Mouse (Mus musculus): ENCODE data around the gene Col1a1. TPM values are rescaled to one million over a fixed set of nuclear protein-coding genes. Genes with fewer than 3 reads are reported as not detected.

The Col1a1 gene
- polyA plus RNA-seq, 1 experiment from 2014 or later = 1,170 TPM

DNA sequence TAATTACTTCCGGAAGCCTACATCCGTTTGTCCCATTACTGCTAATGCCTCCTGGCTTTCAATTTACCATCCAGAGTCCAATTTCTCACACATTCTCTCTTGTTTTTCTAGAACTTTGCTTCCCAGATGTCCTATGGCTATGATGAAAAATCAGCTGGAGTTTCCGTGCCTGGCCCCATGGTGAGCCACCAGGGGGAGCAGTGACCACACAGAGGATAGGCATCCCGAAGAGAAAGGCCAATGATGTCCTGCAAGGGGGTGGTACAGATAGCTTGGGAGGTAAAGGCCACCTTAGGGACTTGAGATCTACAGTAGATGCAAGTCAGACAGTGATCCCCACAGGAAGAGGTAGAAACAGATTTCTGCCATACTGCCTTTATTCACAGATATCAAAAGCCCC is 3.3 kb downstream of the Col1a1 start:
- Histone ChIP-seq H3K4me2 (replicated peaks) (peak overlapping the region; percentile 89), H3K36me3 (peaks cover 62% of the 10 kb centered on the region), H3K27ac (0 out of 2 replicates have a peak overlapping the region, but pooled peaks have one; percentile 3), H3K4me3 (peak overlapping the region; percentile 66), H3K27me3 (peaks cover 3% of the 10 kb centered on the region; the same call in 1 of the 2 replicates), H3K4me1 (peaks cover 50% of the 10 kb centered on the region), H3K9me3 (no peaks in the 10 kb centered on the region), H3K9ac (peak overlapping the region; percentile 50; the same call in 1 of the 2 replicates)
- no peak for ATAC-seq (ENCODE audit: low FRiP score, low read depth)
- WGBS = 12% methylated on average over 4 of the region's 4 CpGs

DNA sequence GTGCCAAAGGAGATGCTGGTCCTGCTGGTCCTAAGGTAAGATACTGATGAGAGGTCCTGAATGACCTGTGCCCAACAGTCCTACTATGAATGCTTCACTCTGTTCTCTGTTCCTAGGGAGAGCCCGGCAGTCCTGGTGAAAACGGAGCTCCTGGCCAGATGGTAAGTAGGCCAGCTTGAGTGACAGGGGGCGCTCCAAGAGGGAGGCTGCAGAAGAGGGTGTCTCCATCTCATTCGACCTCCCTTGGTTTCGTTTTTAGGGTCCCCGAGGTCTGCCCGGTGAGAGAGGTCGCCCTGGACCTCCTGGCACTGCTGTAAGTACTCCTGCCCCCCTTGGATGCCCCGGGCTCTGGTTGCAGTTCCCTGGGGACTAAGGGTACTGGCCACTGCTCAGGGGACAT is 5.1 kb downstream of the Col1a1 start:
- no peaks in the 10 kb centered on the region for H3K9me3 ChIP-seq
- H3K27me3 ChIP-seq = peaks cover 3% of the 10 kb centered on the region; the same call in 1 of the 2 replicates
- H3K4me2 ChIP-seq (replicated peaks) = peak overlapping the region; percentile 89
- peak overlapping the region; percentile 45; the same call in 1 of the 2 replicates for H3K27ac ChIP-seq
- 47% methylated on average over 9 of the region's 9 CpGs for WGBS
- peak overlapping the region; percentile 27; the same call in 1 of the 2 replicates for H3K9ac ChIP-seq
- H3K36me3 ChIP-seq = peaks cover 80% of the 10 kb centered on the region
- ATAC-seq (ENCODE audit: low FRiP score, low read depth) = no peak
- H3K4me3 ChIP-seq = 0 out of 2 replicates have a peak overlapping the region, but pooled peaks have one; percentile 5
- peaks cover 35% of the 10 kb centered on the region for H3K4me1 ChIP-seq

DNA sequence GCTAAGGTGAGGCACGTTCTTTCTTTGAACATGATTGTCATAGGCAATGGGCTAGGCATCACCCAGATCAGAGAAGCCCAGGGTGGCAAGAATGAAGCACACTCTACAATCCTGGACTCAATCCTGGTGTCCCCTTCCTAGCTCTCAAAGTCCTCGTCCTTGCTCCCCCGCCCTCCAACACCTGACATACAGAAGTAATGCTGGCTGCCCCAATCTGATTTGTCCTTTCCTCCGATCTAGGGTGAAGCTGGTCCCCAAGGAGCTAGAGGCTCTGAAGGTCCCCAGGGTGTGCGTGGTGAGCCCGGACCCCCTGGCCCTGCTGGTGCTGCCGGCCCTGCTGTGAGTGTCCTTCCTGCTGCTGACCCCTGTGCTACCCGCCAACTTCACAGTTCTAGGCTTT is 5.8 kb downstream of the Col1a1 start:
- peak overlapping the region; percentile 89 for H3K4me2 ChIP-seq (replicated peaks)
- H3K27ac ChIP-seq = peak overlapping the region; percentile 45; the same call in 1 of the 2 replicates
- peaks cover 31% of the 10 kb centered on the region for H3K4me1 ChIP-seq
- H3K27me3 ChIP-seq = peaks cover 3% of the 10 kb centered on the region; the same call in 1 of the 2 replicates
- H3K4me3 ChIP-seq = no peak overlapping the region
- ATAC-seq (ENCODE audit: low FRiP score, low read depth) = no peak
- H3K36me3 ChIP-seq = peaks cover 87% of the 10 kb centered on the region
- no peaks in the 10 kb centered on the region for H3K9me3 ChIP-seq
- 82% methylated on average over 8 of the region's 8 CpGs for WGBS
- no peak overlapping the region; the same call in 1 of the 2 replicates for H3K9ac ChIP-seq

DNA sequence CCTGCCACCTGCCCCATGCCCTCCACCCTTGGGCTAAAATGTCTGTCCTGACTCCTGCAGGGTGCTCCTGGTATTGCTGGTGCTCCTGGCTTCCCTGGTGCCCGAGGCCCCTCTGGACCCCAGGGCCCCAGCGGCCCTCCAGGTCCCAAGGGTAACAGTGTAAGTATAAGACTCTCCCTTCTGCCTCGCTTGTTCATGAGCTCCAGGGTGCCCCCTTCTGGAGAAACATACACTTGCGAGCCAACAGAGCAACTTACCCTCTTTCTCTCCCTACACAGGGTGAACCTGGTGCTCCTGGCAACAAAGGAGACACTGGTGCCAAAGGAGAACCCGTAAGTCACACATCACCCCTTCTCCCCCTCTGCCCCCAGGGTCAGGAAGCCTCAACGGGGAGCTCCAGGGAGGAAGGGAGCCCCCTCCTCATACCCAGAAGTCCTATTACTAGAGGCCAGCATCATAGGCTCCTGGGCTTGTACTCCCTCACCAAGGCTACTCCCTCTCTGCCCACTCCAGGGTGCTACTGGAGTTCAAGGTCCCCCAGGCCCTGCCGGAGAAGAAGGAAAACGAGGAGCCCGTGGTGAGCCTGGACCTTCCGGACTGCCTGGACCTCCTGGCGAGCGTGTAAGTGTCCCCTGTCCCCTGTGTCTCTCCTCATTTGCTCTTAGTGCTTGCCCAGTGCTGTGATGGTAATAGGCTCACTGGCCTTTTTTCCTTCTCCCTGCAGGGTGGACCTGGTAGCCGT is 6.4 kb downstream of the Col1a1 start:
- Histone ChIP-seq H3K27ac (peak overlapping the region; percentile 58; the same call in 1 of the 2 replicates), H3K4me2 (replicated peaks) (peak overlapping the region; percentile 89), H3K4me1 (peaks cover 31% of the 10 kb centered on the region), H3K4me3 (no peak overlapping the region), H3K9me3 (no peaks in the 10 kb centered on the region), H3K27me3 (peaks cover 3% of the 10 kb centered on the region; the same call in 1 of the 2 replicates), H3K36me3 (peaks cover 93% of the 10 kb centered on the region), H3K9ac (peak overlapping the region; percentile 53)
- whole genome bisulfite sequencing = 53% methylated on average over 13 of the region's 13 CpGs
- ATAC-seq (ENCODE audit: low FRiP score, low read depth) = no peak

DNA sequence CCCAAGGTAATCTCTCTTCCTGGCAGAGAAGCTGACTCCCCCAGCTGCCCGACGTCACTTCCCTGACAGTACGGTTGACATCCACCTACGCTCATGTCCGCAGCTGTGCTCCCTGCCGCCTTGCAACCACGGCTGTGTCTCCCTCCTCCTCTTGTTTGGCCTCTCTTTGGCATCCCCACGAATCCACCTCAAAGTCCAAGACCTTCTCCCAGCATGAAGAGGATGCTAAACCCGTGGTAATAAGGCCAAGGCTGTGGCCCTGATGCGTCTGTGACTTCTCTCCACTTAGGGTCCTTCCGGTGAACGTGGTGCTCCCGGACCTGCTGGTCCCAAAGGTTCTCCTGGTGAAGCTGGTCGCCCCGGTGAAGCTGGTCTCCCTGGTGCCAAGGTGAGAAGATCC is 7.0 kb downstream of the Col1a1 start:
- peak overlapping the region; percentile 53 for H3K9ac ChIP-seq
- 87% methylated on average over 15 of the region's 15 CpGs for WGBS
- H3K27ac ChIP-seq = peak overlapping the region; percentile 58; the same call in 1 of the 2 replicates
- peaks cover 99% of the 10 kb centered on the region for H3K36me3 ChIP-seq
- H3K4me3 ChIP-seq = no peak overlapping the region
- peaks cover 25% of the 10 kb centered on the region for H3K4me1 ChIP-seq
- ATAC-seq (ENCODE audit: low FRiP score, low read depth) = no peak
- H3K4me2 ChIP-seq (replicated peaks) = peak overlapping the region; percentile 7
- peaks cover 3% of the 10 kb centered on the region; the same call in 1 of the 2 replicates for H3K27me3 ChIP-seq
- H3K9me3 ChIP-seq = no peaks in the 10 kb centered on the region

DNA sequence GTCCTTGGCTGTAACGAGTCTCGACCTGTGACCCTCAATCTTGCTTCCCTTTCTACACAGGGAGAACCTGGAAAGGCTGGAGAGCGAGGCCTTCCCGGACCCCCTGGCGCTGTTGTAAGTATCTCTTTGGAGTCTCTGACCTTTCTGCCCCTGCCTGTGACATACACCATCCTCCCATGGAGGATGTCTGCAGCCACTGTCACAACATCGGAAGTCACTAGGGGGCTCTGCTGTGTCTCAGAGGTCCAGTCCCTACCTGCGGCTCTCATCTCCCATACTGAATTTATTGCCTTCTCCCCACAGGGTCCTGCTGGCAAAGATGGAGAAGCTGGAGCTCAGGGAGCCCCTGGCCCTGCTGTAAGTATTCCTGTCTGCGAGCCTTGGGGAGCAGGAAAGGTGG is 8.3 kb downstream of the Col1a1 start:
- Histone ChIP-seq H3K4me3 (no peak overlapping the region), H3K27ac (peak overlapping the region; percentile 69; the same call in 1 of the 2 replicates), H3K9ac (peak overlapping the region; percentile 0; the same call in 1 of the 2 replicates), H3K9me3 (no peaks in the 10 kb centered on the region), H3K36me3 (peaks cover 100% of the 10 kb centered on the region), H3K27me3 (no peaks in the 10 kb centered on the region), H3K4me1 (peaks cover 14% of the 10 kb centered on the region), H3K4me2 (replicated peaks) (0 out of 2 replicates have a peak overlapping the region, but pooled peaks have one; percentile 5)
- 27% methylated on average over 8 of the region's 8 CpGs for WGBS
- no peak for ATAC-seq (ENCODE audit: low FRiP score, low read depth)

DNA sequence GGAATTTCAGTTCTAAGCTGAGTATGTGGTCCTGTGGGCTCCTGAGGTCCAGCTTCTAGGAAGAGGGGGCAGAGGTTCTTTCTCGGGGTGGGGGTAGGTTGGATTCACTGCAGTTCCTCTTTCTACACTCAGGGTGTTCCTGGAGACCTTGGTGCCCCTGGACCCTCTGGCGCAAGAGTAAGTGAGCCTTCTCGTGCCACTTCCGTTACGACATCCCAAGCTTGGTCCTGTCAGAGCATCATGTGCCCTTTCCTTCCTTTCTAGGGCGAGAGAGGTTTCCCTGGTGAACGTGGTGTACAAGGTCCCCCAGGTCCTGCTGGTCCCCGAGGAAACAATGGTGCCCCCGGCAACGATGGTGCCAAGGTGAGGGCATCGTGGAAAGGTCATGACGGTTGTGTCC is 9.2 kb downstream of the Col1a1 start:
- Histone ChIP-seq H3K27me3 (no peaks in the 10 kb centered on the region), H3K27ac (peak overlapping the region; percentile 69), H3K4me3 (no peak overlapping the region), H3K36me3 (peaks cover 100% of the 10 kb centered on the region), H3K4me2 (replicated peaks) (no peak overlapping the region), H3K4me1 (peaks cover 7% of the 10 kb centered on the region; the same call in 1 of the 2 replicates), H3K9ac (peak overlapping the region; percentile 26; the same call in 1 of the 2 replicates), H3K9me3 (no peaks in the 10 kb centered on the region)
- no peak for ATAC-seq (ENCODE audit: low FRiP score, low read depth)
- 87% methylated on average over 12 of the region's 12 CpGs for WGBS

DNA sequence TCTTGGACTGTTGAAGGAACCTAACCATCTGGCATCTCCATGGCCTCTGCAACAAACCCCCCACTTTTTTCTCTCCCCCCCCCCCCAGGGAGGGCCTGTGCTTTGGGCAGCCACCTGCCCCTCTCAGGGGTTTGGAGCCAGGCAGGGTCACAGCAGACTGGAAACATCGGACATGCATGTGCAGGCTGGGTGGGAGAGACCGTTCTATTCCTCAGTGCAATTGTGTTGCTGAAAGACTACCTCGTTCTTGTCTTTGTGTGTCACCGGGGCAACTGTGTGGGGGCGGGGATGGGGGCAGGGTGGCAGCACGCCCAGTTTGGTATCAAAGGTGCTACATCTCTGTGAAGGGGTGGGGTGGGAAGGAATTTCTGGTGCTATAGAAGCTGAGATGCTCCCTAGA is 16.1 kb downstream of the Col1a1 start:
- Histone ChIP-seq H3K9ac (no peak overlapping the region), H3K9me3 (no peaks in the 10 kb centered on the region), H3K4me2 (replicated peaks) (no peak overlapping the region), H3K27me3 (no peaks in the 10 kb centered on the region), H3K36me3 (peaks cover 50% of the 10 kb centered on the region), H3K4me3 (no peak overlapping the region), H3K4me1 (0 out of 2 replicates have a peak, but pooled peaks cover 16% of the 10 kb centered on the region), H3K27ac (no peak overlapping the region)
- ATAC-seq (ENCODE audit: low FRiP score, low read depth) = no peak
- 26% methylated on average over 6 of the region's 6 CpGs for WGBS

DNA sequence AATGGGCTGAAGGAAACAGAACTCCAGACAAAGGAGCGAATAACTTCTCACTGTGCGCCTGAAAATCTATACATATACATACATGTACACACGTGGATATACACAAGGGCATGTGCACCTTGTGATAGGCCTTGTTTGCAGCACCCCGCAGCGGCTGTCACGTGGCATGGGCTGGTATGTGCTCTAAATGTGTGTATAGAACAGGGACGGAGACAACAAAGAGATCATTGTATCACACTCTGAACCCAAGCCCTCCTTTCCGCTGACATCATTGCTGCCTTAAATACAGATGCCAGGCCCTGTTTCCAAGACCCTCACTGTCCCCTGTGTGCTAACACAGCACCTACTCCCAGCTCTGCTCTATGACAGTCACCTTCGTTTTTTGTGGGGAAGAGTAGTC is 19.1 kb downstream of the Col1a1 start:
- 75% methylated on average over 9 of the region's 9 CpGs for WGBS
- Histone ChIP-seq H3K36me3 (peaks cover 20% of the 10 kb centered on the region), H3K9me3 (no peaks in the 10 kb centered on the region), H3K4me2 (replicated peaks) (peak overlapping the region; percentile 48), H3K9ac (peak overlapping the region; percentile 35; the same call in 1 of the 2 replicates), H3K4me3 (peak overlapping the region; percentile 29), H3K27ac (peak overlapping the region; percentile 74), H3K4me1 (peaks cover 28% of the 10 kb centered on the region), H3K27me3 (no peaks in the 10 kb centered on the region)
- ATAC-seq (ENCODE audit: low FRiP score, low read depth) = peak; percentile 21; the same call in 1 of the 2 replicates

DNA sequence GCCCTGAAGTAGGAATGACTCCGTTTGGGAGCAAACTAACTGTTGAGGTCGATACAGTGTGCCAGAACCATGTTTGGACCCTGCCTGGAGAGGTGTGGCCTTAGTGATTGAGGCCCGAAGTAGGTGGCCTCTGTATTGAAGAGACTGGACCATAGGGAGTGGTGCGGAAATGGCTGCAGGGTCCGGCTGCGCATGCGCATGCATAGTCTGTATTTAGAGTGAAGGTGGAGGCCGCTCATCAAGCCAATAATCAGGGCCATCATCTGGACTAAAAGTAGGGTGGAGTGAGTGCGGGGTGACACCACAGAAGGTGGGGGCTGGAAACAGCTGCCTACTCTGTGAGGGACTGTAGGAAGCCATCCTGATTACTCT is 21.7 kb downstream of the Col1a1 start:
- H3K9ac ChIP-seq = no peak overlapping the region
- H3K4me3 ChIP-seq = no peak overlapping the region
- peak overlapping the region; percentile 26; the same call in 1 of the 2 replicates for H3K4me2 ChIP-seq (replicated peaks)
- no peaks in the 10 kb centered on the region for H3K36me3 ChIP-seq
- H3K27ac ChIP-seq = no peak overlapping the region; the same call in 1 of the 2 replicates
- H3K27me3 ChIP-seq = no peaks in the 10 kb centered on the region
- H3K9me3 ChIP-seq = no peaks in the 10 kb centered on the region
- 87% methylated on average over 9 of the region's 9 CpGs for WGBS
- no peak for ATAC-seq (ENCODE audit: low FRiP score, low read depth)
- peaks cover 25% of the 10 kb centered on the region for H3K4me1 ChIP-seq

DNA sequence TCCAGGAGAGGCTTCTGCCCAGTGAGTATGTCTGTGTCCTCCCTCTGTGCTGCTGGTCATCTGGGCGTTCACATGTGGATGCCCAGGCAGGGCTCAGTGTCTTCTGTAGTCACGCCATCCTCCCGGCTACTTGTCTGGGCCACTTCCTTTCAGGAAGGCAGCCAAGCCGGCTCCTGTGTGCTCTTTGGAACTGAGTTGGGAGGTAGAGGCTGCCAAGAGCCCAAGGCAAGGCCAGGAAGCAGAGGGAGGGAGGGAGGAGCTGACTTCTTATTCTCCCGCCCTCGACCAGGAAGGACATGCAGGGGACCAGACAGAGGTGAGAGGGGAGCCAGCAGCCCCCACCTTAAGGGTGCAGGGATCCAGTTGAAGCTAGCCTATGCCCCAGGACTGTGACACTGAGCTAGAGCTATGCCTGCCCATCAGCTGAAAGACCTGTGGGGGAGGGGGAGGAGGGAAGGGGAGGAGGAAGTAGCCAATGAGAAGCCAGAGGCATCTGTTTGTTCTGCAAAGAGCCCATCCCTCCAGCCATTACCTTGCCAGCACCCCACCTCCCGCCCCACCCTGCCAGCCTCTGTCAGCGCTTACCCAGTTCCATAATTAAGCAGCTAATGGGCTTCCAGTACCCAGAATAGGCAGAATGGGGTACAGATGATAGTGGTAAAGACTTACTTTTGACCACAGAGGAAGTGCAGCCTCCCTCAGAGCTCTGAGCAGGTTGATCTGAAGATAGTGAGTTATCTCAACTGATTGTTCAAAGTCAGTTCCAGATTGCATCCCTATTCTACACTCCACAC is 22.2 kb downstream of the Col1a1 start:
- H3K27me3 ChIP-seq = no peaks in the 10 kb centered on the region
- no peak overlapping the region for H3K4me3 ChIP-seq
- H3K4me1 ChIP-seq = peaks cover 28% of the 10 kb centered on the region
- H3K27ac ChIP-seq = no peak overlapping the region; the same call in 1 of the 2 replicates
- H3K9me3 ChIP-seq = no peaks in the 10 kb centered on the region
- no peak overlapping the region for H3K9ac ChIP-seq
- 14% methylated on average over 8 of the region's 8 CpGs for WGBS
- peak overlapping the region; percentile 26 for H3K4me2 ChIP-seq (replicated peaks)
- H3K36me3 ChIP-seq = no peaks in the 10 kb centered on the region
- ATAC-seq (ENCODE audit: low FRiP score, low read depth) = peak; percentile 37; the same call in 1 of the 2 replicates
